Mouse (Mus musculus) CH12F3 (cell line): ENCODE results near the gene Ggps1.

Source experiments
- in situ Hi-C: fragments of 300-500 bp; cut with MboI; formaldehyde crosslinking; loops from 2 replicates; pipeline ENCODE4 v1.14.3; 2020; ENCODE audit warnings: low sequenced_read_pairs

The Ggps1 gene

GRCm38 (mm10) chr13:14063013-14063941 is at the start of gene Ggps1, which contains the start of gene Arid4b:
TSS of gene Ggps1 (minus strand) at chr13:14063488.
TSS of gene Arid4b (plus strand) at chr13:14063232.
- in situ Hi-C loops = no loop called here

GRCm38 (mm10) chr13:14111146-14111545 is 47.9 kb upstream of the Ggps1 start:
- in situ Hi-C loops = no loop called here

- in situ Hi-C loops = no loop called here
These were observed 47.0 kb upstream of the Ggps1 start for GRCm38 (mm10) chr13:14110154-14110873.

- in situ Hi-C loops = no loop called here
These were observed 39.7 kb upstream of the Ggps1 start for GRCm38 (mm10) chr13:14103026-14103425.

GRCm38 (mm10) chr13:14088669-14089068 is 25.4 kb upstream of the Ggps1 start:
- in situ Hi-C loops = no loop called here

GRCm38 (mm10) chr13:14075326-14075725 is 12.0 kb upstream of the Ggps1 start:
- in situ Hi-C loops = no loop called here

- in situ Hi-C loops = no loop called here
These were observed 11.1 kb upstream of the Ggps1 start for GRCm38 (mm10) chr13:14074371-14074770.

GRCm38 (mm10) chr13:14069291-14069690 is 6.0 kb upstream of the Ggps1 start:
- in situ Hi-C loops = no loop called here

GRCm38 (mm10) chr13:14068035-14068434 is 4.7 kb upstream of the Ggps1 start:
- in situ Hi-C loops = no loop called here

GRCm38 (mm10) chr13:14065701-14066100 is 2.4 kb upstream of the Ggps1 start:
- in situ Hi-C loops = no loop called here

GRCm38 (mm10) chr13:14065028-14065380 is 1.7 kb upstream of the Ggps1 start:
- in situ Hi-C loops = no loop called here

GRCm38 (mm10) chr13:14064341-14065027 is 1.2 kb upstream of the Ggps1 start:
- in situ Hi-C loops = no loop called here

- in situ Hi-C loops = no loop called here
These were observed 619 bp upstream of the Ggps1 start for GRCm38 (mm10) chr13:14063942-14064271.

GRCm38 (mm10) chr13:14062209-14063012 is 877 bp downstream of the Ggps1 start:
- in situ Hi-C loops = no loop called here

- in situ Hi-C loops = no loop called here
These were observed 3.7 kb downstream of the Ggps1 start for GRCm38 (mm10) chr13:14059582-14059981.

GRCm38 (mm10) chr13:14056801-14057200 is 6.5 kb downstream of the Ggps1 start:
- in situ Hi-C loops = no loop called here

- in situ Hi-C loops = no loop called here
These were observed 13.4 kb downstream of the Ggps1 start for GRCm38 (mm10) chr13:14049878-14050277.

- in situ Hi-C loops = no loop called here
These were observed 18.8 kb downstream of the Ggps1 start for GRCm38 (mm10) chr13:14044521-14044920.

GRCm38 (mm10) chr13:14043851-14044250 is 19.4 kb downstream of the Ggps1 start:
- in situ Hi-C loops = no loop called here

GRCm38 (mm10) chr13:14040186-14040585 is 23.1 kb downstream of the Ggps1 start:
- in situ Hi-C loops = no loop called here
